Mouse (Mus musculus) spleen, adult 2 months (tissue): ENCODE measurements around the gene Scn9a. TPM values are rescaled to one million over a fixed set of nuclear protein-coding genes. Genes with fewer than 3 reads are reported as not detected.

Experiments used
- DNase-seq, 2 experiments: peaks; one replicate each; pipeline versions ENCODE4 v3.0.0 to v3.0.0-alpha.2; 2012 to 2021; ENCODE audit warnings: low spot score in 2 of 2, low read depth in 1 of 2
- H3K27ac ChIP-seq: fragments of 200-500 bp; 2 replicates; pipeline ENCODE4 v1.5.1; 2012; ENCODE audit warnings: low read length, inconsistent platforms; ENCODE audit not compliant: insufficient read depth
- H3K27me3 ChIP-seq: fragments of 200-500 bp; 2 replicates; pipeline ENCODE4 v1.6.1; 2012; ENCODE audit warnings: mild to moderate bottlenecking, moderate library complexity, low read length, inconsistent platforms; ENCODE audit not compliant: control insufficient read depth, insufficient read depth
- H3K36me3 ChIP-seq: fragments of 200-500 bp; 2 replicates; pipeline ENCODE4 v1.6.1; 2012; ENCODE audit warnings: mild to moderate bottlenecking, low read length, inconsistent platforms; ENCODE audit not compliant: control insufficient read depth, insufficient read depth
- H3K4me1 ChIP-seq: fragments of 200-500 bp; 2 replicates; pipeline ENCODE4 v1.6.1; 2011; ENCODE audit warnings: inconsistent platforms; ENCODE audit not compliant: control insufficient read depth, insufficient read depth, insufficient read length
- H3K4me3 ChIP-seq: fragments of 200-500 bp; 2 replicates; pipeline ENCODE4 v1.5.1; 2011; ENCODE audit warnings: mild to moderate bottlenecking, inconsistent platforms; ENCODE audit not compliant: insufficient read depth, insufficient read length; ENCODE audit errors: extremely low read depth
- CTCF ChIP-seq: fragments of 200-500 bp; IDR thresholded peaks from 2 replicates; pipeline ENCODE4 v1.5.1; 2011; ENCODE audit warnings: mild to moderate bottlenecking, inconsistent platforms; ENCODE audit not compliant: insufficient read depth, insufficient read length, insufficient replicate concordance; ENCODE audit errors: extremely low read depth
- POLR2A ChIP-seq: fragments of 200-500 bp; IDR thresholded peaks from 2 replicates; pipeline ENCODE4 v1.6.1; 2011; ENCODE audit warnings: low read depth, low read length, inconsistent platforms
- WGBS: fragments of 180-500 bp; shearing (Covaris S2); methylation state at CpG from one replicate; pipeline ENCODE4 v1.1.7; 2018; 5-methylcytosine and 5-hydroxymethylcytosine counted together
- polyA plus RNA-seq: library from polyadenylated mRNA; depleted of rRNA; stranded (reverse); fragments of >200 nt; gene quantifications from 2 replicates; pipeline ENCODE4 v1.2.3, GENCODE M21; 2012; rRNA removed

Gene Scn9a
- polyA plus RNA-seq, result not detected in 2 replicates

- Histone ChIP-seq H3K4me1 (no peaks in the 10 kb centered on the region), H3K4me3 (no peak within 1 kb of the TSS), H3K36me3 (no peaks in the 10 kb centered on the region), H3K27ac (no peak within 1 kb of the TSS), H3K27me3 (no peaks in the 10 kb centered on the region)
- TF ChIP-seq CTCF (no peak), POLR2A (no peak)
- WGBS, result 5% methylated on average over 29 of the region's 29 CpGs
- no peak for DNase-seq
Measured at GRCm38 (mm10) chr2:66634580-66635359, at the start of gene Scn9a. Gene Scn9a, minus strand, starts transcription at chr2:66634962.

GRCm38 (mm10) chr2:66661988-66662387 lies 27.2 kb upstream of the Scn9a start:
- no peaks in the 10 kb centered on the region for H3K27me3 ChIP-seq
- TF ChIP-seq POLR2A (no peak), CTCF (no peak)
- WGBS, result 78% methylated on average over 1 of the region's 1 CpGs
- H3K4me1 ChIP-seq, result no peaks in the 10 kb centered on the region
- no peaks in the 10 kb centered on the region for H3K36me3 ChIP-seq
- no peak for DNase-seq
- no peak overlapping the region for H3K27ac ChIP-seq
- no peak overlapping the region for H3K4me3 ChIP-seq

DNA sequence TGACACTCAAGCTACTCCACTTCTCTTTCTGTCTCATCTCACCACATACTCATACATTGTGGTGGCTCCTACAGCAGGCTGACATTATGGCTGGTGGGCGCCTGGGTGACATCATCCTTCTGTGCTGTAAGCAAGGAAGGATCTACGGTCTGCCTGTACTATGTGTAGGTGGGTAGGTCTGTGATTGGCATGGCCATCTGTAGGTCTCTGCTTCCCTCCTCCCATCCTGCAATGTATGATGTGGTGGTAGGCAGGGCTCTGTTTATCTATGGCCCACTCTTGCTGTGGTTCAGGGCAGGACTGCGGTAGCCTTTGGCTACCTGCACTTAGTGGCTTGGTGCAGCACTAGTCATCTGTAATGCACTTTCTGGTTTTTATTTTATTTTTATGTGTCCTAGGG lies 21.7 kb upstream of the Scn9a start:
- no peak overlapping the region for H3K4me3 ChIP-seq
- 89% methylated on average over 3 of the region's 3 CpGs for WGBS
- TF ChIP-seq CTCF, result no peak
- no peak for TF ChIP-seq POLR2A

DNA sequence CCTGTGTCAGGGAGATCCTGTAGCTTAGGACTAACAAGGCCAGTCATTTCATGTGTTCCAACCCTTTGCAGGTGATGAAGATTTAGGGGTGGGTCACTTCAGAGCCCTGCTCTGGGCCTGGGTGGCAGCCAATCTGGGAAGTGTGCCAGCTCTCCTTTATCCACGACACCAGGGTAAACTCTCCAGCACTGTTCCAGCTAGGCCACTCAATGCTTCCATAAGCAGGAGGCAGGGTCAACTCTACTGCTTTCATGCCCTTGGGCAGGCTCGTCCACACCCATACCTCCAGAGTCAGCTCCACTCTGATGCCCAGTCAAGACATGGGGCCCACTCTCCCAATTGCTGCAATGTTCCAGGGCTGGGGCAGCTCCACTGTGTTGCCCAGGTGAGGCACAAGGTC lies 20.7 kb upstream of the Scn9a start:
- Histone ChIP-seq H3K27ac (no peak overlapping the region), H3K36me3 (no peaks in the 10 kb centered on the region), H3K27me3 (no peaks in the 10 kb centered on the region), H3K4me3 (no peak overlapping the region), H3K4me1 (no peaks in the 10 kb centered on the region)
- DNase-seq, result no peak
- TF ChIP-seq POLR2A (no peak), CTCF (no peak)
- 67% methylated on average over 2 of the region's 2 CpGs for WGBS

More for the DNA sequence above, 21.7 kb upstream of the Scn9a start:
- Histone ChIP-seq H3K4me1 (no peaks in the 10 kb centered on the region), H3K36me3 (no peaks in the 10 kb centered on the region), H3K27me3 (no peaks in the 10 kb centered on the region), H3K27ac (no peak overlapping the region)
- DNase-seq, result no peak

DNA sequence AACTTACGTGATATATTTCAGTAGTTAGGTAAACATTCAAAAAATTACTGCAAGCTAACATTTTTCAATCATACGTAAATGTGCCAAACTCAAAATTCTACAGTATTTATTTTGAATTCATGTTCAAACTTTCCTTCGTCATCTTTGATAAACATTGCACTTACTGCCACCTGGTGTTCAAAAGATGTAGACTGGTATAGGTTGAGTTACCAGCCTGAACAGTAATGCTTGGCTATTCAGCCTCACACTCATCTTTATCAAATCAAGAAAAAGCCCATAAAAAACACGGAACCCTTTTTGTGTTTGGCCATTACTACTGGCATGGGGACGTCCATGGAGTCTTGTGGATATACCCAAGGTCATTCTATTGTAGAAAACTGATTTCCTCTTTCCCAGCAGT lies 9.6 kb upstream of the Scn9a start:
- H3K27ac ChIP-seq, result no peak overlapping the region

DNA sequence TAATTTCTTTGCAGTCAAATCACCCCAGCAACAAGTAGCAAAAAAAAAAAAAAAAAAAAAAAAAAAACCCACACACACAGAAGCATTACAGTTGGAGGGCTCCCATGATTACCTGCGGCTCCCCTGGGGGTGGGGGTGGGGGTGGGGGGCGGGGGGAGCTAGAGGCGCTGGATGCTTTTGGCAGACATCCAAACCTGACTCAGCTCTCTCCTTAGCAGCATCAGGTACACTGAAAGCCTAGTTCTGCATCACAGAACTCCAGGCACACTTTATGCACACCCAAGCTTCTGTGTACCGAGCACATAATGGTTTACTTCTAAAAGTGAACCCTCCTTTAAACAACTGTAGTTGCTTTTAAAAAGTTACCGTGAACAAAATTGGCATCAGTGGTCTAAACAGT lies 2.0 kb downstream of the Scn9a start:
- Histone ChIP-seq H3K36me3 (no peaks in the 10 kb centered on the region), H3K27ac (no peak overlapping the region), H3K27me3 (no peaks in the 10 kb centered on the region), H3K4me1 (no peaks in the 10 kb centered on the region), H3K4me3 (no peak overlapping the region)
- no peak for DNase-seq
- TF ChIP-seq CTCF (no peak), POLR2A (no peak)
- WGBS, result 29% methylated on average over 5 of the region's 5 CpGs

More for the DNA sequence above, 9.6 kb upstream of the Scn9a start:
- H3K4me1 ChIP-seq, result no peaks in the 10 kb centered on the region
- TF ChIP-seq POLR2A (no peak), CTCF (no peak)
- H3K36me3 ChIP-seq, result no peaks in the 10 kb centered on the region
- H3K4me3 ChIP-seq, result no peak overlapping the region
- no peaks in the 10 kb centered on the region for H3K27me3 ChIP-seq
- WGBS, result 33% methylated on average over 5 of the region's 5 CpGs
- no peak for DNase-seq

GRCm38 (mm10) chr2:66611091-66611490 lies 23.7 kb downstream of the Scn9a start:
- TF ChIP-seq POLR2A, result no peak
- 79% methylated on average over 7 of the region's 7 CpGs for WGBS
- DNase-seq, result no peak
- Histone ChIP-seq H3K36me3 (no peaks in the 10 kb centered on the region), H3K4me1 (no peaks in the 10 kb centered on the region), H3K4me3 (no peak overlapping the region), H3K27ac (no peak overlapping the region), H3K27me3 (no peaks in the 10 kb centered on the region)
